Mouse (Mus musculus): Measurements from ENCODE around the gene Sprr2j-ps.

- TF ChIP-seq CTCF (IDR thresholded peaks at IDR 0.05; ENCODE audit: low read depth, low read length) (no peak), POLR2A (IDR thresholded peaks at IDR 0.05; ENCODE audit: extremely low read depth, insufficient read depth, low read length) (no peak)
These were observed 22.3 kb downstream of the Sprr2j-ps start for GRCm38 (mm10) chr3:92440177-92440576.
